Mouse (Mus musculus) intestine, postnatal 0 days (tissue): ENCODE data around the gene Ccdc73. TPM values are rescaled to one million over a fixed set of nuclear protein-coding genes. Genes with fewer than 3 reads are reported as not detected.
"Not testable (repeated sequence)": the region's sequence is repeated elsewhere in the genome, so short reads cannot be mapped to it uniquely, and the experiment has no call there.

Source experiments
- ATAC-seq: fragments of 200-750 bp; cut with Nextera tagmentation; 2 replicates; pipeline ENCODE4 v1.8.0; 2017; ENCODE audit warnings: mild to moderate bottlenecking, moderate TSS enrichment, moderate library complexity
- H3K27ac ChIP-seq: fragments of 300-500 bp; sonication (generic); 2 replicates; pipeline ENCODE4 v1.5.1; 2014; ENCODE audit warnings: mild to moderate bottlenecking, low read depth, low read length, moderate library complexity
- H3K27me3 ChIP-seq: fragments of 300-500 bp; sonication (generic); replicated peaks from 2 replicates; pipeline ENCODE4 v1.6.1; 2014; ENCODE audit warnings: low read length, mixed read lengths; ENCODE audit not compliant: control insufficient read depth, insufficient read depth
- H3K36me3 ChIP-seq: fragments of 300-500 bp; sonication (generic); 2 replicates; pipeline ENCODE4 v1.6.1; 2014; ENCODE audit warnings: mild to moderate bottlenecking, moderate library complexity; ENCODE audit not compliant: control insufficient read depth, insufficient read depth
- H3K4me1 ChIP-seq: fragments of 300-500 bp; sonication (generic); replicated peaks from 2 replicates; pipeline ENCODE4 v1.6.1; 2014; ENCODE audit warnings: antibody characterized with exemption, low read length, mixed read lengths; ENCODE audit not compliant: control insufficient read depth, insufficient read depth
- H3K4me2 ChIP-seq: fragments of 300-500 bp; sonication (generic); replicated peaks from 2 replicates; pipeline ENCODE4 v1.6.1; 2014; ENCODE audit warnings: low read depth, mild to moderate bottlenecking, moderate library complexity
- H3K4me3 ChIP-seq: fragments of 300-500 bp; sonication (generic); 2 replicates; pipeline ENCODE4 v1.5.1; 2014; ENCODE audit warnings: low read depth, low read length
- H3K9ac ChIP-seq: fragments of 300-500 bp; sonication (generic); 2 replicates; pipeline ENCODE4 v1.6.1; 2014; ENCODE audit warnings: mild to moderate bottlenecking, low read depth, low read length
- H3K9me3 ChIP-seq: fragments of 300-500 bp; sonication (generic); 2 replicates; pipeline ENCODE4 v1.6.1; 2016; ENCODE audit warnings: mixed run types; ENCODE audit not compliant: control insufficient read depth
- CTCF ChIP-seq: sonication (generic); IDR thresholded peaks from 2 replicates; pipeline ENCODE4 v1.5.1; 2016; ENCODE audit warnings: low read depth, mild to moderate bottlenecking, control low read depth, antibody characterized with exemption, moderate library complexity
- WGBS: fragments of 180-500 bp; shearing (Covaris S2); extraction: QIAGEN DNeasy Blood & Tissue Kit; methylation state at CpG from one replicate; pipeline ENCODE4 v1.1.7; 2014; 5-methylcytosine and 5-hydroxymethylcytosine counted together
- polyA plus RNA-seq: library from polyadenylated mRNA; unstranded; fragments of >200 nt; fragmentation: Nextera tagmentation; extraction: Ambion mirVana; gene quantifications from 2 replicates; pipeline ENCODE4 v1.2.1, GENCODE M21; 2015

Ccdc73 gene
- polyA plus RNA-seq = 4.8 and 6.1 TPM in 2 replicates

GRCm38 (mm10) chr2:104867282-104867855 is at the start of gene Ccdc73:
Gene Ccdc73 (plus strand): TSS chr2:104867805.
- WGBS = 88% methylated on average over 13 of the region's 13 CpGs
- H3K27ac ChIP-seq = no peak within 1 kb of the TSS
- no peak within 1 kb of the TSS for H3K4me3 ChIP-seq
- no peaks in the 10 kb centered on the region for H3K4me1 ChIP-seq
- H3K9me3 ChIP-seq = no peaks in the 10 kb centered on the region
- no peak within 1 kb of the TSS for H3K9ac ChIP-seq
- H3K27me3 ChIP-seq = no peaks in the 10 kb centered on the region
- H3K4me2 ChIP-seq = no peak within 1 kb of the TSS
- ATAC-seq = no peak
- H3K36me3 ChIP-seq = no peaks in the 10 kb centered on the region
- TF ChIP-seq CTCF = no peak

GRCm38 (mm10) chr2:104818763-104819162 is 48.8 kb upstream of the Ccdc73 start:
- not testable (repeated sequence) for H3K4me3 ChIP-seq, H3K9ac ChIP-seq, H3K4me2 ChIP-seq, H3K36me3 ChIP-seq, H3K4me1 ChIP-seq, ATAC-seq, H3K27me3 ChIP-seq, H3K9me3 ChIP-seq, H3K27ac ChIP-seq
- WGBS = 86% methylated on average over 3 of the region's 3 CpGs

- Histone ChIP-seq H3K4me1 (no peaks in the 10 kb centered on the region), H3K27me3 (no peaks in the 10 kb centered on the region), H3K27ac (no peak overlapping the region), H3K9me3 (no peaks in the 10 kb centered on the region), H3K4me2 (no peak overlapping the region), H3K4me3 (no peak overlapping the region), H3K9ac (no peak overlapping the region), H3K36me3 (no peaks in the 10 kb centered on the region)
- 91% methylated on average over 4 of the region's 4 CpGs for WGBS
- TF ChIP-seq CTCF = no peak
- no peak for ATAC-seq
These were observed 41.4 kb upstream of the Ccdc73 start for GRCm38 (mm10) chr2:104826191-104826590.

- Histone ChIP-seq H3K27ac (no peak overlapping the region), H3K4me2 (no peak overlapping the region), H3K4me1 (no peaks in the 10 kb centered on the region), H3K27me3 (no peaks in the 10 kb centered on the region), H3K4me3 (no peak overlapping the region), H3K9ac (no peak overlapping the region), H3K9me3 (no peaks in the 10 kb centered on the region), H3K36me3 (no peaks in the 10 kb centered on the region)
- no peak for TF ChIP-seq CTCF
- ATAC-seq = no peak
- 80% methylated on average over 2 of the region's 2 CpGs for WGBS
These were observed 35.1 kb upstream of the Ccdc73 start for GRCm38 (mm10) chr2:104832486-104832885.

- Histone ChIP-seq H3K4me2 (no peak overlapping the region), H3K4me3 (no peak overlapping the region), H3K9me3 (no peaks in the 10 kb centered on the region), H3K36me3 (no peaks in the 10 kb centered on the region), H3K4me1 (no peaks in the 10 kb centered on the region), H3K27ac (no peak overlapping the region), H3K27me3 (no peaks in the 10 kb centered on the region), H3K9ac (no peak overlapping the region)
- no peak for TF ChIP-seq CTCF
- no peak for ATAC-seq
These were observed 26.6 kb upstream of the Ccdc73 start for GRCm38 (mm10) chr2:104840974-104841373.

GRCm38 (mm10) chr2:104841736-104842135 is 25.9 kb upstream of the Ccdc73 start:
- TF ChIP-seq CTCF = no peak
- no peak overlapping the region for H3K4me3 ChIP-seq
- H3K4me2 ChIP-seq = no peak overlapping the region
- H3K27me3 ChIP-seq = no peaks in the 10 kb centered on the region
- no peaks in the 10 kb centered on the region for H3K4me1 ChIP-seq
- ATAC-seq = no peak
- WGBS = 82% methylated on average over 7 of the region's 7 CpGs
- H3K9ac ChIP-seq = no peak overlapping the region
- H3K9me3 ChIP-seq = no peaks in the 10 kb centered on the region
- H3K27ac ChIP-seq = no peak overlapping the region
- no peaks in the 10 kb centered on the region for H3K36me3 ChIP-seq

- Histone ChIP-seq H3K27ac (no peak overlapping the region), H3K27me3 (no peaks in the 10 kb centered on the region), H3K9ac (no peak overlapping the region), H3K9me3 (no peaks in the 10 kb centered on the region), H3K36me3 (no peaks in the 10 kb centered on the region), H3K4me1 (no peaks in the 10 kb centered on the region), H3K4me2 (no peak overlapping the region), H3K4me3 (no peak overlapping the region)
- no peak for TF ChIP-seq CTCF
- no peak for ATAC-seq
These were observed 25.0 kb upstream of the Ccdc73 start for GRCm38 (mm10) chr2:104842559-104842958.
